Mouse (Mus musculus) neural tube, embryonic 13.5 days (tissue): ENCODE results near the gene Ddx1. TPM values are rescaled to one million over a fixed set of nuclear protein-coding genes. Genes with fewer than 3 reads are reported as not detected.

ENCODE experiments used
- ATAC-seq: fragments of 200-750 bp; cut with Nextera tagmentation; 2 replicates; pipeline ENCODE4 v1.8.0; 2017; ENCODE audit warnings: low read depth, mild to moderate bottlenecking, moderate TSS enrichment, moderate library complexity
- H3K27ac ChIP-seq: fragments of 300-500 bp; sonication (generic); replicated peaks from 2 replicates; pipeline ENCODE4 v1.5.1; 2015; ENCODE audit warnings: moderate library complexity, mild to moderate bottlenecking, inconsistent platforms
- H3K27me3 ChIP-seq: fragments of 300-500 bp; sonication (generic); 2 replicates; pipeline ENCODE4 v1.6.1; 2015; ENCODE audit warnings: mild to moderate bottlenecking, inconsistent platforms
- H3K36me3 ChIP-seq: fragments of 300-500 bp; sonication (generic); 2 replicates; pipeline ENCODE4 v1.6.1; 2015; ENCODE audit warnings: mild to moderate bottlenecking, inconsistent platforms
- H3K4me1 ChIP-seq: fragments of 300-500 bp; sonication (generic); replicated peaks from 2 replicates; pipeline ENCODE4 v1.6.1; 2015; ENCODE audit warnings: inconsistent platforms
- H3K4me2 ChIP-seq: fragments of 300-500 bp; sonication (generic); 2 replicates; pipeline ENCODE4 v1.6.1; 2015; ENCODE audit warnings: inconsistent platforms, mild to moderate bottlenecking, moderate library complexity
- H3K4me3 ChIP-seq: fragments of 300-500 bp; sonication (generic); 2 replicates; pipeline ENCODE4 v1.5.1; 2015; ENCODE audit warnings: mild to moderate bottlenecking, inconsistent platforms
- H3K9ac ChIP-seq: fragments of 300-500 bp; sonication (generic); 2 replicates; pipeline ENCODE4 v1.6.1; 2015; ENCODE audit warnings: moderate library complexity, mild to moderate bottlenecking, inconsistent platforms
- H3K9me3 ChIP-seq: fragments of 300-500 bp; sonication (generic); 2 replicates; pipeline ENCODE4 v1.6.1; 2016; ENCODE audit warnings: inconsistent platforms
- WGBS: fragments of 180-500 bp; shearing (Covaris S2); methylation state at CpG from one replicate; pipeline ENCODE4 v1.1.7; 2015; 5-methylcytosine and 5-hydroxymethylcytosine counted together
- polyA plus RNA-seq: library from polyadenylated mRNA; unstranded; fragments of >200 nt; fragmentation: Nextera tagmentation; extraction: Ambion mirVana; gene quantifications from 2 replicates; pipeline ENCODE4 v1.2.1, GENCODE M21; 2015

Gene Ddx1
- polyA plus RNA-seq = 116 and 123 TPM in 2 replicates

GRCm38 (mm10) chr12:13248691-13249572 is at the start of gene Ddx1:
TSS of gene Ddx1 (minus strand) at chr12:13249213.
- ATAC-seq = peak; percentile 94
- peaks cover 7% of the 10 kb centered on the region; the same call in 1 of the 2 replicates for H3K36me3 ChIP-seq

GRCm38 (mm10) chr12:13293421-13293881 is 44.4 kb upstream of the Ddx1 start:
- no peak overlapping the region for H3K27ac ChIP-seq
- H3K4me3 ChIP-seq = no peak overlapping the region
- peaks cover 17% of the 10 kb centered on the region for H3K36me3 ChIP-seq
- no peak overlapping the region for H3K4me2 ChIP-seq
- H3K27me3 ChIP-seq = no peaks in the 10 kb centered on the region
- H3K4me1 ChIP-seq = no peaks in the 10 kb centered on the region; the same call in 1 of the 2 replicates
- no peaks in the 10 kb centered on the region for H3K9me3 ChIP-seq
- 0 out of 2 replicates have a peak, but pooled peaks have one; percentile 47 for ATAC-seq
- no peak overlapping the region for H3K9ac ChIP-seq
- 55% methylated on average over 3 of the region's 3 CpGs for WGBS

More at GRCm38 (mm10) chr12:13248691-13249572, at the start of gene Ddx1:
- Histone ChIP-seq H3K4me3 (peak within 1 kb of the TSS; percentile 90), H3K4me1 (peaks cover 17% of the 10 kb centered on the region), H3K9me3 (no peaks in the 10 kb centered on the region), H3K4me2 (peak within 1 kb of the TSS; percentile 61), H3K27me3 (no peaks in the 10 kb centered on the region), H3K27ac (peak within 1 kb of the TSS; percentile 92), H3K9ac (peak within 1 kb of the TSS; percentile 91)
- 2% methylated on average over 59 of the region's 59 CpGs for WGBS

- Histone ChIP-seq H3K4me2 (no peak overlapping the region), H3K4me3 (no peak overlapping the region), H3K27me3 (no peaks in the 10 kb centered on the region), H3K9ac (no peak overlapping the region), H3K9me3 (no peaks in the 10 kb centered on the region), H3K36me3 (peaks cover 21% of the 10 kb centered on the region), H3K27ac (no peak overlapping the region), H3K4me1 (no peaks in the 10 kb centered on the region; the same call in 1 of the 2 replicates)
- WGBS = 86% methylated on average over 2 of the region's 2 CpGs
- ATAC-seq = no peak
These were observed 42.4 kb upstream of the Ddx1 start for GRCm38 (mm10) chr12:13291453-13291852.

- Histone ChIP-seq H3K36me3 (peaks cover 8% of the 10 kb centered on the region), H3K27ac (peak overlapping the region; percentile 75; the same call in 1 of the 2 replicates), H3K9ac (peak overlapping the region; percentile 82), H3K4me2 (peak overlapping the region; percentile 85), H3K4me3 (peak overlapping the region; percentile 87), H3K4me1 (peaks cover 23% of the 10 kb centered on the region), H3K27me3 (no peaks in the 10 kb centered on the region), H3K9me3 (no peaks in the 10 kb centered on the region)
- peak; percentile 64 for ATAC-seq
- 44% methylated on average over 16 of the region's 16 CpGs for WGBS
These were observed 20.8 kb upstream of the Ddx1 start for GRCm38 (mm10) chr12:13269570-13270390.

- H3K27ac ChIP-seq = peak within 1 kb of the TSS; percentile 75
- no peaks in the 10 kb centered on the region for H3K27me3 ChIP-seq
- H3K4me2 ChIP-seq = peak within 1 kb of the TSS; percentile 85
- peak; percentile 95 for ATAC-seq
- H3K9me3 ChIP-seq = no peaks in the 10 kb centered on the region
- 4% methylated on average over 37 of the region's 38 CpGs for WGBS
- peak within 1 kb of the TSS; percentile 82 for H3K9ac ChIP-seq
- no peaks in the 10 kb centered on the region for H3K36me3 ChIP-seq
- H3K4me3 ChIP-seq = peak within 1 kb of the TSS; percentile 87
- peaks cover 23% of the 10 kb centered on the region for H3K4me1 ChIP-seq
These were observed 19.9 kb upstream of the Ddx1 start, which contains the start of gene Nbas for GRCm38 (mm10) chr12:13268826-13269449. TSS of gene Nbas (plus strand) at chr12:13269133.

GRCm38 (mm10) chr12:13268412-13268811 is 19.4 kb upstream of the Ddx1 start:
- Histone ChIP-seq H3K36me3 (no peaks in the 10 kb centered on the region), H3K4me1 (peaks cover 23% of the 10 kb centered on the region), H3K9ac (0 out of 2 replicates have a peak overlapping the region, but pooled peaks have one; percentile 82), H3K9me3 (no peaks in the 10 kb centered on the region), H3K27me3 (no peaks in the 10 kb centered on the region), H3K4me3 (peak overlapping the region; percentile 87; the same call in 1 of the 2 replicates), H3K4me2 (peak overlapping the region; percentile 85), H3K27ac (no peak overlapping the region)
- 51% methylated on average over 3 of the region's 3 CpGs for WGBS
- peak; percentile 20 for ATAC-seq

- no peaks in the 10 kb centered on the region for H3K36me3 ChIP-seq
- no peak overlapping the region for H3K4me3 ChIP-seq
- H3K9ac ChIP-seq = 0 out of 2 replicates have a peak overlapping the region, but pooled peaks have one; percentile 17
- H3K27ac ChIP-seq = 0 out of 2 replicates have a peak overlapping the region, but pooled peaks have one; percentile 42
- H3K9me3 ChIP-seq = no peaks in the 10 kb centered on the region; the same call in 1 of the 2 replicates
- H3K4me2 ChIP-seq = no peak overlapping the region
- no peaks in the 10 kb centered on the region for H3K27me3 ChIP-seq
- WGBS = 19% methylated on average over 2 of the region's 2 CpGs
- peaks cover 18% of the 10 kb centered on the region for H3K4me1 ChIP-seq
- ATAC-seq = peak; percentile 74
These were observed 6.7 kb upstream of the Ddx1 start for GRCm38 (mm10) chr12:13255701-13256100.

GRCm38 (mm10) chr12:13255068-13255467 is 6.1 kb upstream of the Ddx1 start:
- Histone ChIP-seq H3K4me1 (peaks cover 18% of the 10 kb centered on the region), H3K27me3 (no peaks in the 10 kb centered on the region), H3K9me3 (no peaks in the 10 kb centered on the region; the same call in 1 of the 2 replicates), H3K27ac (0 out of 2 replicates have a peak overlapping the region, but pooled peaks have one; percentile 42), H3K4me3 (no peak overlapping the region), H3K9ac (no peak overlapping the region), H3K4me2 (no peak overlapping the region), H3K36me3 (no peaks in the 10 kb centered on the region)
- WGBS = 14% methylated on average over 3 of the region's 3 CpGs
- peak; percentile 52 for ATAC-seq

GRCm38 (mm10) chr12:13249573-13249919 is 533 bp upstream of the Ddx1 start:
- 90% methylated on average over 3 of the region's 3 CpGs for WGBS
- Histone ChIP-seq H3K9ac (peak overlapping the region; percentile 91), H3K27me3 (no peaks in the 10 kb centered on the region), H3K4me1 (peaks cover 17% of the 10 kb centered on the region), H3K4me2 (peak overlapping the region; percentile 61), H3K36me3 (peaks cover under 1% of the 10 kb centered on the region; the same call in 1 of the 2 replicates), H3K9me3 (no peaks in the 10 kb centered on the region), H3K4me3 (peak overlapping the region; percentile 90), H3K27ac (peak overlapping the region; percentile 92; the same call in 1 of the 2 replicates)
- peak; percentile 50 for ATAC-seq

- H3K36me3 ChIP-seq = peaks cover 50% of the 10 kb centered on the region
These were observed 6.6 kb downstream of the Ddx1 start for GRCm38 (mm10) chr12:13242453-13242852.

GRCm38 (mm10) chr12:13218101-13218514 is 30.9 kb downstream of the Ddx1 start:
- Histone ChIP-seq H3K36me3 (peaks cover 42% of the 10 kb centered on the region), H3K4me1 (peaks cover 6% of the 10 kb centered on the region), H3K4me3 (no peak overlapping the region), H3K9ac (no peak overlapping the region), H3K27me3 (no peaks in the 10 kb centered on the region), H3K4me2 (no peak overlapping the region), H3K27ac (no peak overlapping the region), H3K9me3 (no peaks in the 10 kb centered on the region)
- 89% methylated on average over 8 of the region's 8 CpGs for WGBS
- ATAC-seq = no peak

More at GRCm38 (mm10) chr12:13242453-13242852, 6.6 kb downstream of the Ddx1 start:
- H3K4me2 ChIP-seq = no peak overlapping the region
- no peaks in the 10 kb centered on the region for H3K9me3 ChIP-seq
- no peaks in the 10 kb centered on the region for H3K27me3 ChIP-seq
- no peak for ATAC-seq
- no peak overlapping the region for H3K27ac ChIP-seq
- peaks cover 4% of the 10 kb centered on the region for H3K4me1 ChIP-seq
- H3K9ac ChIP-seq = no peak overlapping the region
- H3K4me3 ChIP-seq = no peak overlapping the region
